Mouse (Mus musculus) ES-Bruce4 (cell line): Measurements from ENCODE around the gene Mdc1. TPM values are rescaled to one million over a fixed set of nuclear protein-coding genes. Genes with fewer than 3 reads are reported as not detected.
A peak's percentile ranks its signal among the peaks of the same experiment; 100 is the strongest.

Source experiments
- H3K27ac ChIP-seq: 2 replicates; pipeline ENCODE4 v1.5.1; 2012; ENCODE audit warnings: low read length, inconsistent platforms; ENCODE audit not compliant: insufficient read depth
- H3K27me3 ChIP-seq: 2 replicates; pipeline ENCODE4 v1.6.1; 2012; ENCODE audit warnings: mild to moderate bottlenecking, low read length, inconsistent platforms; ENCODE audit not compliant: control insufficient read depth, poor library complexity, insufficient read depth, severe bottlenecking
- H3K36me3 ChIP-seq: 2 replicates; pipeline ENCODE4 v1.6.1; 2012; ENCODE audit warnings: inconsistent platforms, mild to moderate bottlenecking, low read length, moderate library complexity; ENCODE audit not compliant: control insufficient read depth, poor library complexity, insufficient read depth, severe bottlenecking
- H3K4me1 ChIP-seq: one replicate; pipeline ENCODE4 v1.8.1; 2011; ENCODE audit warnings: low read length; ENCODE audit not compliant: control insufficient read depth, insufficient read depth
- H3K4me3 ChIP-seq: 2 replicates; pipeline ENCODE4 v1.5.1; 2011; ENCODE audit warnings: low read depth, mild to moderate bottlenecking, low read length
- H3K9ac ChIP-seq: 2 replicates; pipeline ENCODE4 v1.6.1; 2012; ENCODE audit warnings: low read depth, mild to moderate bottlenecking, inconsistent platforms; ENCODE audit not compliant: poor library complexity, severe bottlenecking
- H3K9me3 ChIP-seq: replicated peaks from 2 replicates; pipeline ENCODE4 v1.6.1; 2012; ENCODE audit warnings: mild to moderate bottlenecking, low read length, inconsistent platforms; ENCODE audit not compliant: control insufficient read depth, poor library complexity, insufficient read depth, severe bottlenecking
- CTCF ChIP-seq: IDR thresholded peaks from one replicate; pipeline ENCODE4 v1.8.1; 2011; ENCODE audit warnings: low read depth, low read length
- EP300 ChIP-seq: IDR thresholded peaks from 2 replicates; pipeline ENCODE4 v1.6.1; 2011; ENCODE audit warnings: low read depth, low read length; ENCODE audit not compliant: insufficient read depth
- POLR2A ChIP-seq: IDR thresholded peaks from one replicate; pipeline ENCODE4 v1.8.1; 2011; ENCODE audit warnings: low read length; ENCODE audit not compliant: insufficient read depth
- polyA plus RNA-seq: library from polyadenylated mRNA; stranded (reverse); fragments of >200 nt; gene quantifications from 2 replicates; pipeline ENCODE4 v1.2.4, GENCODE M21; 2011; ENCODE audit warnings: low read depth; ENCODE audit not compliant: missing spikeins, insufficient read depth, insufficient read length

Gene Mdc1
- 131 and 147 TPM in 2 replicates for polyA plus RNA-seq

DNA sequence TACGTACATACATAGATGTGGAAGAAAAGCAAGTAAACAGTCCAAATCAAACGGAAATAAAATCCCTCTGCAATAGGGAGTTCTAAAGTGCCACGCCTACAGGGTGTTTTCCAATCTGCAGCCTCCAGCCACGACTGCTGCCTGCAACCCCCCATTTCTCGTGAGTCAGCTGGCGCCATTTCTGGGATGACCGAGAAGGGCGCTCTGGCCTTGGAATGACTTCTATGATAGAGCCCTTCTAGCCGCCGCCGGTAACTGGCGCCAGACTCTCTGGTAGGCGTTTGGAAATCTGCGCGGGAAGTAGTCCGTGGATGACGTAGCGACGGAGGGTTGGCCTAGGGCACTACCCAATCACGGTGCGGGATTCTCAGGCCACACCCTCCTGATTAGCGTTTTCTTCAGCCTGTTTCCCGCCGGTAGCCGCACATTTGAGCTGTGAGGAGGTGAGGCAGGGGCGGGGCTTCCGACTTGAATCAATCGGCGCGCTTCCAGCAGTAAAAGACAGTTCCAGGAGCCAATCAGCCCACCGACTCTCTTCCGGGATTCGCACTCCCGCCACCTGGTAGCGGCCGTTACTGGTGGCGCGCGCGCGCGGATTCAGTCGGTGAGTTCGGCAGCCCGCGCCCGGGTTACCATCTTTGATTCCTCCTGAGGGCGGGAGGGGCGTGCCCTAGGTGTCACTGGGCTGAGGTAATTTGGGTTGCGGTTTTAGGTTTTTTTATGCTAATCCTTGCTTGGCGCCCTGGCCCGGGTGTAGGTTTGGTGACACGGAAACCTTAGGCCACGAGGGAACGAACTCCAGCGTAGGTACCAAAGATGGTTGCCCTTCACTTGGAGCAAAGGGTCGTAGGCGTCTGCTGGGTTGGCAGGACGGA lies at the start of gene Mdc1:
Gene Mdc1, plus strand, starts transcription at position 440 of the 875 bp plus-strand sequence.
- H3K36me3 ChIP-seq = peaks cover 30% of the 10 kb centered on the region
- TF ChIP-seq EP300 (peak; percentile 73), POLR2A (peak; percentile 51), CTCF (no peak)
- H3K27me3 ChIP-seq = no peaks in the 10 kb centered on the region

DNA sequence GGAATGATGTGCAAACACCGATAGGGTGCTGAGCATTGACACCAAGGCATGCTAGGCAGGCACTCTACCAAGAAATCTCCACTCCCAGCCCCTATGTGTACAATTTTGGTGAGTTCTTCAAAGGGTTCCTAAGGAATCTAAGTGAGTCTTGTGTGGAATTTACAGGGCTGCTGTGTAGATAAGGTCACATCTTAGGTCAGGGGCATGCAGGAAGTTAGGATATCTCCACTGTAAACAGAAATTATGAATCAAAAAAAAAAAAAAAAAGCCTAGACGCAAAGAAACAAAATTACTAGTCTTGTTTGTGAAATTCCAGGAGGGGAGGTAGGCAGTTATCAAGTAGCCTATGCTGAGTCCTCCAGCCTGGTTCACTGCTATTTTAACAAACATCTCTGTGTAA lies 48.5 kb upstream of the Mdc1 start:
- Histone ChIP-seq H3K4me1 (no peaks in the 10 kb centered on the region), H3K9me3 (no peaks in the 10 kb centered on the region), H3K9ac (no peak overlapping the region), H3K36me3 (no peaks in the 10 kb centered on the region), H3K27ac (no peak overlapping the region), H3K27me3 (no peaks in the 10 kb centered on the region), H3K4me3 (no peak overlapping the region)
- no peak for TF ChIP-seq EP300
- TF ChIP-seq CTCF = no peak
- no peak for TF ChIP-seq POLR2A

More for the DNA sequence above, at the start of gene Mdc1:
- peak within 1 kb of the TSS; percentile 70 for H3K4me3 ChIP-seq
- H3K4me1 ChIP-seq = no peaks in the 10 kb centered on the region
- H3K9ac ChIP-seq = peak within 1 kb of the TSS; percentile 62
- H3K9me3 ChIP-seq = no peaks in the 10 kb centered on the region
- peak within 1 kb of the TSS; percentile 48 for H3K27ac ChIP-seq

DNA sequence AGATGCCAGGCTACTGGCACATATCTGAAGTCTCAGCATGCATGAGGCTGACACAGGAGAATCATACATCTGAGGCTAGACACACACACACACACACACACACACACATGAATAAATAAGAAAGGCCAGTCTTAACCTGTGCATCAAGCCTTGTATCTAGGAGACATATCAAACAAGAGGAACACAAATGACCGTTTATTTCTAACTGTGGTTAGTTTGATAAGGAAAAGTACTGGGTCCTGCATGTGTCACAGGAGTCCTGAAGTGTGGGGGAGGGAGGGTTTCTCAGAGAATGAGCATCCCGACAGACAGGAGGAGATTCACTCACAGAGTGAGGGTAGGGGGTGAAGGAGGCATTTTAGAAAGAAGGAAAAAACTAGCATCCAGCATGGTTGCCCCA lies 46.2 kb upstream of the Mdc1 start:
- TF ChIP-seq EP300 (no peak), CTCF (no peak), POLR2A (no peak)
- Histone ChIP-seq H3K4me1 (no peaks in the 10 kb centered on the region), H3K4me3 (no peak overlapping the region)

DNA sequence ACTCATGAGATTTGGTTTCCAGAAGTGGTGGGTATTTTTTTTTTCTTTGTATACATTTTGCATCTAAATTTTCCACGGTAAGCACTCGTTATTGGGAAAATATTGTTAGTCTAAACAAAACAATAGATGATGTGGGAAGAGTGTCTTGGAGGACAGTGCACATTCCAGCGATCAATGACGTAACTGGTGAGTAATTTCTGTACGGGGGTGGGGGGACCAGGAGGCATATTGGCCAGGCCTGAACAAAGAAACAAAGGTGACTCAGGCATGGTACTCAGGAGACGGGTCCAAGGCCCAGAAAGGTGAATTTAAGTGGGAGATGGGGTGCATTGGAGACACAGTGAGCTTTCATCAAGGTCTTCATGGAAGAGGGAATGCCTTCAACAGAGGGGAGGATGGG lies 45.7 kb upstream of the Mdc1 start:
- Histone ChIP-seq H3K9ac (no peak overlapping the region), H3K9me3 (no peaks in the 10 kb centered on the region), H3K4me3 (no peak overlapping the region), H3K4me1 (no peaks in the 10 kb centered on the region), H3K27me3 (no peaks in the 10 kb centered on the region), H3K27ac (no peak overlapping the region), H3K36me3 (no peaks in the 10 kb centered on the region)
- no peak for TF ChIP-seq POLR2A
- TF ChIP-seq CTCF = no peak
- no peak for TF ChIP-seq EP300

More for the DNA sequence above, 46.2 kb upstream of the Mdc1 start:
- Histone ChIP-seq H3K9ac (no peak overlapping the region), H3K27me3 (no peaks in the 10 kb centered on the region), H3K9me3 (no peaks in the 10 kb centered on the region), H3K27ac (no peak overlapping the region), H3K36me3 (no peaks in the 10 kb centered on the region)

DNA sequence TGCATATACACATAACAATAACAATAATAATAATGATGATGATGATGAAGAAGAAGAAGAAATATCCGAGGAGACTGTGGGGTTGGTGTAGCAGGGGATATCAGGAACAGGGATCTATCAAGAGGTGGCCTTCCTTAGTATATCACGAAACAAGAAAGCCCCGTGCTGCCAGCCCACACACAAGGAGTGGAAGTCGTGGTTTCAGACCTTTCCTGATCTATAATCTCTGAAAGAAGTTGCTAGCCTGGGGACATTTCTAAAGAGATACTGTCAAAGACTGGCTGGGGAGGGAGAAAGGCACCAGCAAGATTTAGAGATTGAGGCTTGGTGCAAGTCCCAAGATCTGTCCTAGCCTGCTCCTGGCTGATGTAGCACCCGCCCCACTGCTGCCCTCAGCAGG lies 44.5 kb upstream of the Mdc1 start:
- no peak overlapping the region for H3K4me3 ChIP-seq
- H3K9ac ChIP-seq = no peak overlapping the region
- no peaks in the 10 kb centered on the region for H3K36me3 ChIP-seq
- H3K4me1 ChIP-seq = no peaks in the 10 kb centered on the region
- H3K9me3 ChIP-seq = no peaks in the 10 kb centered on the region
- H3K27me3 ChIP-seq = no peaks in the 10 kb centered on the region
- TF ChIP-seq POLR2A = no peak
- no peak for TF ChIP-seq CTCF
- TF ChIP-seq EP300 = no peak
- no peak overlapping the region for H3K27ac ChIP-seq

DNA sequence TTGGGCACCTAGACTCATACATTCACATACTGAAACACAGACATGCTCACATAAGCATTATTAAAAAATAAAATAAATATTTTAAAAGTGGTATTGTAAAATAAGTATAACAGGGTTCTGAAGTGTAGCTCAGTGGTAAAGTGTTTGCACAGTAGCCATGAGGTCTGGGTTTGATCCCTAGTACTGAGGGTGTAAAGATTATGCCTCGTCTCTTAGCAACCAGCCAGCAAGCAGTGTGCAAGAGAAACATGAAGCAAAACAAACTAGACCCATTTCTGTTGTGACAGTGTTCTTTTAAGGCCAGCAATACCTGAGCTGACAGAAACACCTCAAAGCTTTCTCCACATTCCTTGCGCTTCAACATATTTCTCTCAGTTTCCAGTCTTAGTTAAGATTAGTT lies 40.4 kb upstream of the Mdc1 start:
- H3K27ac ChIP-seq = no peak overlapping the region
- no peak for TF ChIP-seq EP300
- no peak for TF ChIP-seq CTCF
- TF ChIP-seq POLR2A = no peak

More for the DNA sequence above, 40.4 kb upstream of the Mdc1 start:
- H3K4me3 ChIP-seq = no peak overlapping the region
- H3K4me1 ChIP-seq = peaks cover 2% of the 10 kb centered on the region
- no peaks in the 10 kb centered on the region for H3K27me3 ChIP-seq
- H3K9ac ChIP-seq = no peak overlapping the region
- H3K36me3 ChIP-seq = no peaks in the 10 kb centered on the region
- no peaks in the 10 kb centered on the region for H3K9me3 ChIP-seq
